Mouse (Mus musculus) liver, embryonic 14.5 days (tissue): ENCODE measurements around the gene Ltbp1. TPM values are rescaled to one million over a fixed set of nuclear protein-coding genes. Genes with fewer than 3 reads are reported as not detected.

ENCODE experiments used
- ATAC-seq: fragments of 200-750 bp; cut with Nextera tagmentation; 2 replicates; pipeline ENCODE4 v1.8.0; 2017; ENCODE audit warnings: moderate number of reproducible peaks, mild to moderate bottlenecking, moderate library complexity; ENCODE audit not compliant: insufficient read depth
- DNase-seq, 3 experiments: peaks; one replicate each; pipeline ENCODE4 v3.0.0-alpha.2; 2012 to 2013; ENCODE audit warnings: low read depth in 3 of 3, low spot score in 3 of 3
- H3K27ac ChIP-seq: fragments of 300-500 bp; sonication (generic); 2 replicates; pipeline ENCODE4 v1.5.1; 2014; ENCODE audit warnings: moderate library complexity, mild to moderate bottlenecking, control low read depth, inconsistent platforms
- H3K27me3 ChIP-seq: fragments of 300-500 bp; sonication (generic); 2 replicates; pipeline ENCODE4 v1.6.1; 2014; ENCODE audit warnings: mild to moderate bottlenecking, low read length, moderate library complexity; ENCODE audit not compliant: control insufficient read depth, insufficient read depth
- H3K36me3 ChIP-seq: fragments of 300-500 bp; sonication (generic); replicated peaks from 2 replicates; pipeline ENCODE4 v1.6.1; 2014; ENCODE audit warnings: low read depth; ENCODE audit not compliant: control insufficient read depth, insufficient read depth
- H3K4me1 ChIP-seq, 2 experiments: fragments of 200-500 bp in 1 of 2; fragments of 300-500 bp in 1 of 2; sonication (generic) in 1 of 2; replicated peaks; 2 replicates each; pipeline ENCODE4 v1.6.1; 2012 to 2014; ENCODE audit warnings: antibody characterized with exemption in 1 of 2, inconsistent platforms in 1 of 2, low read length in 1 of 2; ENCODE audit not compliant: control insufficient read depth in 2 of 2, insufficient read depth in 2 of 2
- H3K4me2 ChIP-seq: fragments of 300-500 bp; sonication (generic); 2 replicates; pipeline ENCODE4 v1.6.1; 2014; ENCODE audit warnings: low read depth, mild to moderate bottlenecking, control low read depth, moderate library complexity
- H3K4me3 ChIP-seq, 2 experiments: fragments of 200-500 bp in 1 of 2; fragments of 300-500 bp in 1 of 2; sonication (generic) in 1 of 2; 2 replicates each; pipeline ENCODE4 v1.5.1; 2012 to 2014; ENCODE audit warnings: low read depth in 2 of 2, low read length in 2 of 2, mild to moderate bottlenecking in 2 of 2, control low read depth in 1 of 2, inconsistent platforms in 1 of 2, moderate library complexity in 1 of 2; ENCODE audit not compliant: insufficient read depth in 1 of 2
- H3K9ac ChIP-seq: fragments of 300-500 bp; sonication (generic); replicated peaks from 2 replicates; pipeline ENCODE4 v1.6.1; 2014; ENCODE audit warnings: mild to moderate bottlenecking, control low read depth, moderate library complexity
- H3K9me3 ChIP-seq: fragments of 300-500 bp; sonication (generic); 2 replicates; pipeline ENCODE4 v1.6.1; 2016; ENCODE audit warnings: low read length, mixed read lengths; ENCODE audit not compliant: control insufficient read depth
- CTCF ChIP-seq: IDR thresholded peaks from 2 replicates; pipeline ENCODE4 v1.5.1; 2016; ENCODE audit warnings: antibody characterized with exemption, low read depth, control low read depth
- EP300 ChIP-seq: IDR thresholded peaks from 2 replicates; pipeline ENCODE4 v1.6.1; 2016; ENCODE audit warnings: antibody characterized with exemption, low read depth
- WGBS: fragments of 180-500 bp; shearing (Covaris S2); extraction: QIAGEN DNeasy Blood & Tissue Kit; methylation state at CpG from one replicate; pipeline ENCODE4 v1.1.7; 2014; ENCODE audit not compliant: insufficient replicate concordance; 5-methylcytosine and 5-hydroxymethylcytosine counted together
- polyA plus RNA-seq, 2 experiments: library from polyadenylated mRNA; depleted of rRNA in 1 of 2; stranded (reverse) in 1 of 2; unstranded in 1 of 2; fragments of >200 nt; fragmentation: Nextera tagmentation in 1 of 2; extraction: Ambion mirVana in 1 of 2; gene quantifications; 2 replicates each; pipeline versions ENCODE4 v1.2.1 to v1.2.3; 2012 to 2014

The Ltbp1 gene
- polyA plus RNA-seq, 2 experiments, result 1.9 to 2.2 TPM

- no peaks in the 10 kb centered on the region for H3K27me3 ChIP-seq
- TF ChIP-seq CTCF (peak; percentile 44), EP300 (no peak)
- no peaks in the 10 kb centered on the region for H3K9me3 ChIP-seq
- no peak for ATAC-seq
- DNase-seq, result no peak
- no peak overlapping the region for H3K9ac ChIP-seq
- no peak overlapping the region for H3K27ac ChIP-seq
- no peak overlapping the region for H3K4me2 ChIP-seq
- no peaks in the 10 kb centered on the region for H3K4me1 ChIP-seq
- H3K4me3 ChIP-seq, result no peak overlapping the region
- WGBS, result 34% methylated on average over 7 of the region's 7 CpGs
- no peaks in the 10 kb centered on the region for H3K36me3 ChIP-seq
These were observed 364.0 kb downstream of the Ltbp1 start for GRCm38 (mm10) chr17:75369351-75369750.

DNA sequence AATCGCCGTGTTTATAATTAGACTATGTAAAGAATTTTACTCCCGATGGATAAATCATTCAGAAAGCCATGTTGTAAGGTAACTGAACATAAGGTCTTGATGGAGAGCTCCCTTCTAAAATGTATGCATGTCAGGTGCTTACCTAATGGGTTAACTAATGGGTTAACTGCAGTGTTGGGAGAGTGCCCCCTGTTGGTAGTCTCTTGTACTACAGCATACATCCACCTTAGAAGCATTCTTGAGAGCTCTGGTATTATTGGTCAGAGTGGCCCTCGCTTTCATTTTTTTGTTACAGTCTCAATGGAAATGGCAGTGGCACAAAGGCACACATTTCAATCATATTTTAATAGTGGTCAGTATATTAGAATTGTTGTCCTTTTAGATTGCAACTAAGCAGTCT lies 364.8 kb downstream of the Ltbp1 start:
- Histone ChIP-seq H3K4me2 (no peak overlapping the region), H3K27me3 (no peaks in the 10 kb centered on the region), H3K4me3 (no peak overlapping the region), H3K4me1 (no peaks in the 10 kb centered on the region), H3K9me3 (no peaks in the 10 kb centered on the region), H3K27ac (no peak overlapping the region), H3K36me3 (no peaks in the 10 kb centered on the region), H3K9ac (no peak overlapping the region)
- DNase-seq (peak in 1 of 3 experiments; percentile 17), ATAC-seq (no peak)
- TF ChIP-seq CTCF, result peak; percentile 72
- TF ChIP-seq EP300, result no peak
- 76% methylated on average over 4 of the region's 4 CpGs for WGBS

DNA sequence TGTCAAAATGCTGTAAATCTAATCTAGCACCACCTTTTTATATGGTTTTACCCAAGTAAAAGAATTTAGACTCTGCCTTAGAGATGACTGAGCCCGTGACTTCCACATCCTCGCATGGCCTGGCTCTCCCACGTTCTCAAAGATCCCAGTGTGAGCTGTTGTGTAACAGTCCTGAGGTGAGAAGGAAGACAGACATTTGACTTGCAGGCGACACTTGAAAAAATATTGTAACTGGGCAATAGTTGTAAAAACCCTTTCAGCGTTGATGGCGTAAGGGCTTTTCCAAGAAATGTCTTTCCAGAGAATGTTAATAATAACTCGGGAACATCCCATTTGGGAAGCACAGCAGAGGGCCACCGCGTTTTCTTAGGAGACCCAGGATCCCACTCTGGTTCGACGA lies 366.3 kb downstream of the Ltbp1 start:
- no peak for DNase-seq
- Histone ChIP-seq H3K4me1 (no peaks in the 10 kb centered on the region), H3K9me3 (no peaks in the 10 kb centered on the region), H3K36me3 (no peaks in the 10 kb centered on the region), H3K9ac (no peak overlapping the region), H3K27me3 (no peaks in the 10 kb centered on the region), H3K4me3 (no peak overlapping the region), H3K4me2 (no peak overlapping the region), H3K27ac (no peak overlapping the region)
- TF ChIP-seq CTCF (no peak), EP300 (no peak)
- ATAC-seq, result no peak
- 74% methylated on average over 11 of the region's 11 CpGs for WGBS

GRCm38 (mm10) chr17:75372371-75372770 lies 367.0 kb downstream of the Ltbp1 start:
- Histone ChIP-seq H3K27me3 (no peaks in the 10 kb centered on the region), H3K9ac (no peak overlapping the region), H3K4me3 (no peak overlapping the region), H3K4me1 (no peaks in the 10 kb centered on the region), H3K9me3 (no peaks in the 10 kb centered on the region), H3K27ac (no peak overlapping the region), H3K36me3 (no peaks in the 10 kb centered on the region), H3K4me2 (no peak overlapping the region)
- WGBS, result 36% methylated on average over 3 of the region's 3 CpGs
- peak in 1 of 3 experiments; percentile 11 for DNase-seq
- no peak for ATAC-seq
- TF ChIP-seq EP300 (no peak), CTCF (peak; percentile 77)

DNA sequence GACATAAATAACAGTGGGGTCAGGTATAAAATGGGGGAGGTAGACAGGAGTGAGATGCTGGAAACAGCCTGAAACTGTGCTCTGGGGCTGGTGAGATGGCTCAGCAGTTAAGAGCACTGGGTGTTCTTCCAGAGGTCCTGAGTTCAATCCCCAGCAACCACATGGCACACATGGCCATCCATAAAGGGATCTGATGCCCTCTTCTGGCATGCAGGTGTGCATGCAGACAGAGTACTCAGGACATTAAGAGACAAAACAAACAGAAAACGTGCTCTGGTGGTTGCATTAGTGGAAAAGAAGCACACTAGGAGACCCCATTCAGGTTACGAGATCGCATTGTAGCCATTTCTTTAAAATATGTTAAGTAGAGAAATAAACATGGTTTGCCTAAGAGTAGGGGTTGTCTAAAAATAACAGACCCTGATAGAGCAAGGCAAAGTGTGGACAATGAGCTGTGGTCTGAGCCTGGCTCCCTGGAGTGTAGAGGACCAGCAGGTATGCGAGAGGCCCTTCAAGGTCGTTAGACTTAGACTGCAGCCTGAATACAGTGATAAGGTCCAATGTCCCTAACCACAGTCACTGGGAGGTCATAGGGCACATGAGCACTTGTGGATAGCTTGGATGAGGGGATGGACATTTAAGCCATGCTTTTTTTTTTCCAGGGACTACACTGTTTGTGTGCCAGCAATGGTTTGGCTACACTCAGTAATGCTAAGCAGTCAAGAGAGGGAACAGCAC lies 369.1 kb downstream of the Ltbp1 start:
- Histone ChIP-seq H3K4me1 (no peaks in the 10 kb centered on the region), H3K27me3 (no peaks in the 10 kb centered on the region), H3K4me2 (no peak overlapping the region), H3K9me3 (no peaks in the 10 kb centered on the region), H3K4me3 (no peak overlapping the region), H3K9ac (no peak overlapping the region), H3K27ac (no peak overlapping the region), H3K36me3 (no peaks in the 10 kb centered on the region)
- TF ChIP-seq EP300 (no peak), CTCF (peak; percentile 20; the same call in 1 of the 2 replicates)
- WGBS, result 55% methylated on average over 5 of the region's 5 CpGs
- ATAC-seq (no peak), DNase-seq (no peak)
